18 mouse cellular contexts compared by ENCODE assay signal in genomic region chr15:59752277-59752676, GRCm38 (mm10).
"Had no signal": no experiment of that assay in that cellular context is flagged by ENCODE, and none has a peak within 500 bp of the region (broad histone marks: within the 10 kb centered on the region; RNA-seq: fewer than 3 reads in every experiment).

No protein-coding gene starts in this region.

- H3K4me3 ChIP-seq: left cerebral cortex, adult 2 months; liver, embryonic 13.5 days; neural tube, embryonic 12.5 days; neural tube, embryonic 15.5 days had no signal

- ATAC-seq: intestine, postnatal 0 days had no signal

- H3K27ac ChIP-seq: kidney, postnatal 0 days; left cerebral cortex, adult 2 months; liver, embryonic 13.5 days; neural tube, embryonic 12.5 days; neural tube, embryonic 15.5 days had no signal

- H3K4me1 ChIP-seq: liver, embryonic 13.5 days; neural tube, embryonic 12.5 days; neural tube, embryonic 15.5 days had no signal

- DNase-seq: kidney, adult 2 months; kidney, postnatal 36 days; layer of hippocampus, postnatal 36 days; liver, embryonic 13.5 days; lung, adult 2 months; lung, postnatal 14 days; lung, postnatal 4 days; midbrain, embryonic 14.5 days; retina, postnatal 1 day; right cerebral cortex, postnatal 25 days; spleen, adult 18-20 months; thymus, adult 2 months; thymus, postnatal 36 days had no signal
